Mouse (Mus musculus): ENCODE measurements around the gene Ttn. TPM values are rescaled to one million over a fixed set of nuclear protein-coding genes. Genes with fewer than 3 reads are reported as not detected.

Gene Ttn
- polyA plus RNA-seq, 1 experiment = not detected

- no peak for TF ChIP-seq CTCF (IDR thresholded peaks at IDR 0.05; ENCODE audit: insufficient read depth, low read depth, low read length)
- TF ChIP-seq POLR2A (IDR thresholded peaks at IDR 0.05; ENCODE audit: insufficient read depth, low read depth, low read length) = no peak
- Histone ChIP-seq H3K4me1 (ENCODE audit: control insufficient read depth, insufficient read depth, low read length) (no peaks in the 10 kb centered on the region), H3K27ac (ENCODE audit: insufficient read depth, low read depth, low read length) (no peak overlapping the region), H3K4me3 (ENCODE audit: insufficient read depth, low read depth, low read length) (no peak overlapping the region)
- 97% methylated on average over 4 of the region's 4 CpGs for WGBS
These were observed 87.0 kb downstream of the Ttn start for GRCm38 (mm10) chr2:76895327-76895726.

- WGBS = 91% methylated on average over 7 of the region's 7 CpGs
- Histone ChIP-seq H3K4me3 (ENCODE audit: insufficient read depth, low read depth, low read length) (no peak overlapping the region), H3K27ac (ENCODE audit: insufficient read depth, low read depth, low read length) (no peak overlapping the region), H3K4me1 (ENCODE audit: control insufficient read depth, insufficient read depth, low read length) (no peaks in the 10 kb centered on the region)
- TF ChIP-seq POLR2A (IDR thresholded peaks at IDR 0.05; ENCODE audit: insufficient read depth, low read depth, low read length) (no peak), CTCF (IDR thresholded peaks at IDR 0.05; ENCODE audit: insufficient read depth, low read depth, low read length) (no peak)
These were observed 93.6 kb downstream of the Ttn start for GRCm38 (mm10) chr2:76888721-76889120.

DNA sequence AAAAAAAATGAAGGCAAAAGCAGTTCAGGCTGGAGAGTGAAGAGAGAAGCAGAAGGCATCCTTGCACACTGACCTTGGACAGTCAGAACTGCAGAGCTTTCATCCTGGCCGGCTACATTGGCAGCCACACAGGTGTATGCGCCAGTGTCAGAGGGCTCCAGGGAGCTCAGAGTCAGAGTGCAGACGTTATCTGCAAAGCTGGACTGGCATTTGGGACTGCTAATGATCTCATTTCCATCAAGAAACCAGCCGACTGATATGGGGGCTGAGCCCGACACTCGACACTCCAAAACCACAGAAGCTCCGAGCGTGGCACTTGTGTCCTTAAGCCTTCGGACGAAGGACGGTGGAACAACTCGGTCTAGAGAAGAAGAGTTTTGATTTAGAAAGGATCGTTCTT is 96.5 kb downstream of the Ttn start:
- no peak for TF ChIP-seq CTCF (IDR thresholded peaks at IDR 0.05; ENCODE audit: insufficient read depth, low read depth, low read length)
- no peak for TF ChIP-seq POLR2A (IDR thresholded peaks at IDR 0.05; ENCODE audit: insufficient read depth, low read depth, low read length)
- Histone ChIP-seq H3K27ac (ENCODE audit: insufficient read depth, low read depth, low read length) (no peak overlapping the region), H3K4me3 (ENCODE audit: insufficient read depth, low read depth, low read length) (no peak overlapping the region), H3K4me1 (ENCODE audit: control insufficient read depth, insufficient read depth, low read length) (no peaks in the 10 kb centered on the region)
- 88% methylated on average over 13 of the region's 13 CpGs for WGBS

DNA sequence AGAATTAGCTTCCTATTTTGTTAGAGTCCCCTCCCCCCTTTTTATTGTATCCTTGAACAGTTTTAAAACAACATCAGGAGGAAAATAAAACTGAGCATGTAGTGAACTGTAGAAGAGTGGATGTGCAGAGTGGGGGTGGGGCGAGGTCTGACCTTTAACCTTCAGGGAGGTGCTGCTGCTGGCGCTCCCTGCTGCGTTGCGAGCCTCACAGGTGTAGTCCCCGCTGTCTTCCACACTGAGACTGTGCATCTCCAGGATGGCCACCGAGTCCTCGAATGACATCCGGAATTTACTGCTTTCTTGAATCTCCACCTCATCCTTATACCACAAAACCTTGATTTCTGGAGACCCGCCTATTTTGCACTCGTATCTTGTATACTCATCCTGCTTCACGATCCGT is 100.9 kb downstream of the Ttn start:
- no peaks in the 10 kb centered on the region for H3K4me1 ChIP-seq (ENCODE audit: control insufficient read depth, insufficient read depth, low read length)
- 91% methylated on average over 12 of the region's 12 CpGs for WGBS
- no peak overlapping the region for H3K4me3 ChIP-seq (ENCODE audit: insufficient read depth, low read depth, low read length)
- TF ChIP-seq CTCF (IDR thresholded peaks at IDR 0.05; ENCODE audit: insufficient read depth, low read depth, low read length) (no peak), POLR2A (IDR thresholded peaks at IDR 0.05; ENCODE audit: insufficient read depth, low read depth, low read length) (no peak)
- H3K27ac ChIP-seq (ENCODE audit: insufficient read depth, low read depth, low read length) = no peak overlapping the region

GRCm38 (mm10) chr2:76875587-76875986 is 106.8 kb downstream of the Ttn start:
- Histone ChIP-seq H3K27ac (ENCODE audit: insufficient read depth, low read depth, low read length) (no peak overlapping the region), H3K4me3 (ENCODE audit: insufficient read depth, low read depth, low read length) (no peak overlapping the region), H3K4me1 (ENCODE audit: control insufficient read depth, insufficient read depth, low read length) (no peaks in the 10 kb centered on the region)
- 95% methylated on average over 12 of the region's 12 CpGs for WGBS
- no peak for TF ChIP-seq POLR2A (IDR thresholded peaks at IDR 0.05; ENCODE audit: insufficient read depth, low read depth, low read length)

DNA sequence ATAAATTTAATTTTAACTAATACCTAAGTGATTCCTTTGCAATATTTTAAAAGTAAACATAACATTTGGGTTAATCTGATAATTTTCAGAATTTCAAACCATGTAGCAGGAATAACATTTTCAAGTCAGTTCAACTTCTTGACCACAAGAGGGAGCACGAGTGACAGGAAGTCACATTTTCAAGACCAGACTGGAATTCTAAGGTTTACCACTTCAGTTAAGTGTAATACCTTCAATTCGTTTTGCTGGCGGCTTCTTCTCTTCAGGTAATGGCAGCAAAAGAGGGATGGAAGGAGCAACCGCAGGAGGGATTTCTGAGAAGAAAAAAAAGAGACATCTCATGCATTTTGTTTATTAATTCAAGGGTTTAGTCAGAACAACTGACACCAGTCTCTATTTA is 115.4 kb downstream of the Ttn start:
- 17% methylated on average over 4 of the region's 4 CpGs for WGBS
- TF ChIP-seq POLR2A (IDR thresholded peaks at IDR 0.05; ENCODE audit: insufficient read depth, low read depth, low read length) (no peak), CTCF (IDR thresholded peaks at IDR 0.05; ENCODE audit: insufficient read depth, low read depth, low read length) (no peak)

DNA sequence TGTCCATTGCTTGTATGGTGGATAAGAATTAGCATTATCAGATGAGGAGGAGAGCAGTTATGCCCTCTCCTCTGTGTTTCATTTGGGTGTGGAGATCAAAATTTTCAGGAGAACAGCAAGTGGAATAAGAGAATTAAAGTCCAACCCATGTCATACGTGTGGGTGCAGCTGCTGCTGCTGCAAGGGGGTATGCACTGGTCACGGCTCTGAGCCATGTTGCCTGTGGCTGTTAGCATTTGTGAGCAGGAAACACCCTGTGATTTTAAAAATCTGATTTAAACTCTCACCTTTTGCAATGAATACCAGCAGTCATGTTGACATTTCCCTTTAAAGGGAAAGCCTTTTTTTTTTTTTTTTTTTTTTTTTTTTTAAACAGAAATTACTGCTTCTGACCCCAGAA is 116.8 kb downstream of the Ttn start:
- WGBS = 83% methylated on average over 2 of the region's 2 CpGs
- TF ChIP-seq POLR2A (IDR thresholded peaks at IDR 0.05; ENCODE audit: insufficient read depth, low read depth, low read length) (no peak), CTCF (IDR thresholded peaks at IDR 0.05; ENCODE audit: insufficient read depth, low read depth, low read length) (no peak)
- H3K4me3 ChIP-seq (ENCODE audit: insufficient read depth, low read depth, low read length) = no peak overlapping the region
- no peak overlapping the region for H3K27ac ChIP-seq (ENCODE audit: insufficient read depth, low read depth, low read length)
- H3K4me1 ChIP-seq (ENCODE audit: control insufficient read depth, insufficient read depth, low read length) = no peaks in the 10 kb centered on the region

More for the DNA sequence above, 115.4 kb downstream of the Ttn start:
- H3K27ac ChIP-seq (ENCODE audit: insufficient read depth, low read depth, low read length) = no peak overlapping the region
- H3K4me1 ChIP-seq (ENCODE audit: control insufficient read depth, insufficient read depth, low read length) = no peaks in the 10 kb centered on the region
- no peak overlapping the region for H3K4me3 ChIP-seq (ENCODE audit: insufficient read depth, low read depth, low read length)

- Histone ChIP-seq H3K4me3 (ENCODE audit: insufficient read depth, low read depth, low read length) (no peak overlapping the region), H3K4me1 (ENCODE audit: control insufficient read depth, insufficient read depth, low read length) (no peaks in the 10 kb centered on the region), H3K27ac (ENCODE audit: insufficient read depth, low read depth, low read length) (no peak overlapping the region)
- TF ChIP-seq POLR2A (IDR thresholded peaks at IDR 0.05; ENCODE audit: insufficient read depth, low read depth, low read length) = no peak
These were observed 121.0 kb downstream of the Ttn start for GRCm38 (mm10) chr2:76861327-76861726.

GRCm38 (mm10) chr2:76850066-76850465 is 132.3 kb downstream of the Ttn start:
- no peaks in the 10 kb centered on the region for H3K4me1 ChIP-seq (ENCODE audit: control insufficient read depth, insufficient read depth, low read length)
- no peak overlapping the region for H3K27ac ChIP-seq (ENCODE audit: insufficient read depth, low read depth, low read length)
- TF ChIP-seq POLR2A (IDR thresholded peaks at IDR 0.05; ENCODE audit: insufficient read depth, low read depth, low read length) = no peak
- no peak for TF ChIP-seq CTCF (IDR thresholded peaks at IDR 0.05; ENCODE audit: insufficient read depth, low read depth, low read length)

DNA sequence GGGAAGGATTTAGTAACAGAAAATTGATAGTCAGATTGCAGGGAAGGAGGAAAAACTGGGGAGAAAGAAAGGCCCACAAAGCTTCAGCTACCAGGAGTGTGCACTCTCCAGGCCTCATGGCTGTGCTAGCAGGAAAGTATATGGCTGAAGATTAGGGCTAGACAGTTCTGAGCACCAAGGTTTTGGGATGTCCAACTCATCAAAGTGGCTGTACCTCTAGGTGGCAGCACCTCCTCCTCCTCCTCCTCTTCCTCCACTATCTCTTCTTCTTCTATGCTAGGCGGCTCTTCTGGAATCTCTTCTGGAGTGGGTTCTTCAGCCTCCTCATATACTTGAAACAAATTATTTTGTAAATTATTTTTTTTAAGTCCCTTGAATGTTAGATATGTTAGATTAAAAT is 139.2 kb downstream of the Ttn start:
- no peak overlapping the region for H3K4me3 ChIP-seq (ENCODE audit: insufficient read depth, low read depth, low read length)
- H3K27ac ChIP-seq (ENCODE audit: insufficient read depth, low read depth, low read length) = no peak overlapping the region
- WGBS = 86% methylated on average over 1 of the region's 1 CpGs
- TF ChIP-seq CTCF (IDR thresholded peaks at IDR 0.05; ENCODE audit: insufficient read depth, low read depth, low read length) (no peak), POLR2A (IDR thresholded peaks at IDR 0.05; ENCODE audit: insufficient read depth, low read depth, low read length) (no peak)
- no peaks in the 10 kb centered on the region for H3K4me1 ChIP-seq (ENCODE audit: control insufficient read depth, insufficient read depth, low read length)

More at GRCm38 (mm10) chr2:76850066-76850465, 132.3 kb downstream of the Ttn start:
- no peak overlapping the region for H3K4me3 ChIP-seq (ENCODE audit: insufficient read depth, low read depth, low read length)
- 99% methylated on average over 4 of the region's 4 CpGs for WGBS
